Mouse (Mus musculus): ENCODE measurements at regions not wholly inside any gene's neighbourhood (a gene's known extent, or its start where the extent isn't known, plus 50 kb on each side); places are given as distances from the start of the nearest gene placed in this dataset.
A peak's percentile ranks its signal among the peaks of the same experiment; 100 is the strongest.

GRCm38 (mm10) chr12:7670114-7670513 lies 307.3 kb upstream of the Apob start:
- DNase-seq: no peak

- peak; percentile 5 for DNase-seq
Observed at GRCm38 (mm10) chr12:7670561-7670960, 306.9 kb upstream of the Apob start.

DNA sequence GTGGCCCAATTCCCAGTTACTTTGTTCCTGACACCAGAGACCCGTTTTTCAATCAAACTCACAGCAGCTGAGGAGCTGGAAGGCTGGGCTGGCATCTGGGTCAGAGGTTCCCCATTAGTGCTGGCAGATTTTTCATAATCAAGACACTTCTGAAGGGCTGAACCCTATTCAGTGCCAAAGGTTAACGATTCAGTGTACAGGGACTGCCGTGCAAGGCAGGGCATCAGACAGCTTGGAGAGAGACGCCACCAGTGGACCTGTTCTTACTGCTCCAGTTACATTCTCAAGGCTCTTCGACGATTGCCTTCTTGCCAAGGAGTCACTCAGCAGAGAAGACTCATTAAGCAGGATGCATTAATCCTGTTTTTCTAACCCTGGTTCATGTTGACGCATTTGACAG lies 285.5 kb upstream of the Apob start:
- DNase-seq: peak; percentile 33

- DNase-seq: no peak
Observed at GRCm38 (mm10) chr12:7698324-7698944, 279.0 kb upstream of the Apob start.

DNA sequence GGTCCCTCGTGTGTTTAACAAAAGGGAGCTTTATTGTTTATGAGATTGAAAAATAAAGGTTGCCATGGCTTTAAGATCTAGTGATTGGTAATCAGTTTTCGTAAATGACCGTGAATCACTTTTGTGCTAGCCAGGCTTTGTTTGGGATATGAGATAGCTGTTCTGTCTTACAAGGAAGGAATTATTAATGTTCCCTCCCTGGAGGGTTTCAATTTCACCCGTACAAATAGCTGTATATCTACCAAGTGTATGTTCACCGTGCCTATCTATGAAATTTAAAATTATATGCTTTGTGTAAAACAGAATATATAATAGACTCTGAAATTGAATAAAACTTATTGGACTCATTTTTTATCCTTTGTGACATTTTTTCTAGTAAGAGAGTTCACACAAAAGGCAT lies 268.3 kb upstream of the Apob start:
- no peak for DNase-seq

GRCm38 (mm10) chr12:7709872-7710271 lies 267.6 kb upstream of the Apob start:
- DNase-seq: no peak

- no peak for DNase-seq
Observed at GRCm38 (mm10) chr12:7715091-7715490, 262.4 kb upstream of the Apob start.

DNA sequence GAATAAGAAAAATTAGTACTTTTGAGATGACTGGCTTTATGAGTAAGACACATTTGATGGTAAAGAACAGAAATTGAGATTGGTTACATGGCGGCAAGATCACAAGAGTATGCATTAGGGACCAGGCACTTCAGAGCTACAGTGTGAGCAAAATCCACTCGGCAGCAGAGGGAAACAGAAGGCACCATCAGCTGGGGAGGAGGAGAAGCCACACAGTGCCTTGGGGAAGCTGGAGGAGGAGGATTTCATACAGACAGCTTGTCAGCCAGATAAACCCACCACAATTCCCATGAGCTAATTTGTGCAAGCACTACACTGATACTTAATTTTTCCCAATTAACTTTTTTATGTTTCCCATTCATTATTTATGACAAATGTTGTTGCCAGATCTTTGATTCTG lies 258.9 kb upstream of the Apob start:
- DNase-seq: no peak

GRCm38 (mm10) chr12:7719080-7719479 lies 258.4 kb upstream of the Apob start:
- DNase-seq: no peak

- no peak for DNase-seq
Observed at GRCm38 (mm10) chr12:7724992-7725391, 252.5 kb upstream of the Apob start.

DNA sequence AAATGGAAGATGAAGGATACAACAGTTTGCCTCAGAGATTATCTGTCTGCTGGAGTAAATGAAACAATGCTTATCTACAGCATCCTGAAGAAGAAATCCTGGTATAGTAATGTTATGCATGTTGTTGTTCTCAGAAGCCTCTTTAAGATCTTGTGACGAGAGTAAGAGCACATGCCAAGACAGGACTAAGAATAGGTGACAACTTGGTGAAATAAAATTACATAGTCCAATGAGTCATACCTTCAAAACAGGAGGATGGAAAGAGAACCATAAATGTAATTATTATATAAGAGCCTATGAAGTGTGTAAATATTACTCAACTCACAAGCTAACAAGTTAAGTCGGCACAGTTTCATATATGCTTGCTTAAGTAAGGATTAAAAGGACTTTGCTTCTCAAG lies 239.4 kb upstream of the Apob start:
- DNase-seq: no peak

DNA sequence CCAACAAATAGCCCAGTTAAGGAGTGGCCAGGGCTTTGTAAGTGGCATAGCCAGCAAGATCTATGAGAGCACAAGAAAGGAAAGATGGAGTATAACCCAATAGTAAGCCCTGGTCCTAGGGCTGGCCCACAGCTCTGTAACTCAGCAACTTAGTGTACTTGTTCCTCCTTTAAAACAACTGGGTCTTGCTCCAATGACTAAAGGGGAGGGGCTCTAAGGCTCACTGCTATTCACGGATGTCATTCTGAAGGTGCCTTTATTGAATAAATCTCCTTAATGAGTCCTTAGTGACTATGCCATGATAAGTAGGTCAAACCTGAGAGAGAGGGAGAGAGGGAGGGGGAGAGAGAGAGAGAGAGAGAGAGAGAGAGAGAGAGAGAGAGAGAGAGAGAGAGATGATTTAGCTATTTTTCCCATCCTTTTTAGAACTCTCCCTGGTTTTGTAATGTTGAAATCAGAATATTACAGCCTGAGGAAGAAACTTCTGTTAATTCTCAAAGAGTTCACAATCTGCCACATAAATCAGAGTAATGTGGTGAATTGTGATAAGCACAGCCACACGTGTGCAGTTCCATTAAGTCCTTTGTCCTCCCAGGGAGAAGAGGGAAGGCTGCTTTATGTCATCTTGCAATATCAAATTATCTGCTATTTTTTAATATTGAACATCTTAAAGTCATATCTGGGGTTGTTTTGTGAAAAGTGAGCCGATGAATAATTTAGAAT lies 238.7 kb upstream of the Apob start:
- DNase-seq: no peak

GRCm38 (mm10) chr12:7739352-7739994 lies 238.0 kb upstream of the Apob start:
- DNase-seq: no peak

DNA sequence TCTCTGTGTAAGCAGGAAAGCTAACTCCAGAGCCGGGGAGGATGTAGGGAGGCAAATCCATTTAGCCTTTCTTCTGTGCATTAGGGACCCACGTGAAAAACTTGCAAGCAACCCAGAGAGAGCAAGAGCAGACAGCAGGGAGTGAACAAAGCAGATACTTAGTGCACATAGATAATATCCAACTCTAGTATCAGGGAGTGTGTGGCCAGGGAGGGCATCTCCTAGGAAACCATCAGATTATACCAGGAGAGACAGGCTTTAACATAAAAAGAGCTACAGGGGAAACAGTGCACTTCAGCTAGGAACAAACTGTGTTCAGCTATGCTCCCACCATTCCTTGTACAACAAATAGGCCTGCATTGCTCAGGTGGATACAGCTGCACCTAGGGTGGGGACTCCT lies 230.7 kb upstream of the Apob start:
- no peak for DNase-seq

DNA sequence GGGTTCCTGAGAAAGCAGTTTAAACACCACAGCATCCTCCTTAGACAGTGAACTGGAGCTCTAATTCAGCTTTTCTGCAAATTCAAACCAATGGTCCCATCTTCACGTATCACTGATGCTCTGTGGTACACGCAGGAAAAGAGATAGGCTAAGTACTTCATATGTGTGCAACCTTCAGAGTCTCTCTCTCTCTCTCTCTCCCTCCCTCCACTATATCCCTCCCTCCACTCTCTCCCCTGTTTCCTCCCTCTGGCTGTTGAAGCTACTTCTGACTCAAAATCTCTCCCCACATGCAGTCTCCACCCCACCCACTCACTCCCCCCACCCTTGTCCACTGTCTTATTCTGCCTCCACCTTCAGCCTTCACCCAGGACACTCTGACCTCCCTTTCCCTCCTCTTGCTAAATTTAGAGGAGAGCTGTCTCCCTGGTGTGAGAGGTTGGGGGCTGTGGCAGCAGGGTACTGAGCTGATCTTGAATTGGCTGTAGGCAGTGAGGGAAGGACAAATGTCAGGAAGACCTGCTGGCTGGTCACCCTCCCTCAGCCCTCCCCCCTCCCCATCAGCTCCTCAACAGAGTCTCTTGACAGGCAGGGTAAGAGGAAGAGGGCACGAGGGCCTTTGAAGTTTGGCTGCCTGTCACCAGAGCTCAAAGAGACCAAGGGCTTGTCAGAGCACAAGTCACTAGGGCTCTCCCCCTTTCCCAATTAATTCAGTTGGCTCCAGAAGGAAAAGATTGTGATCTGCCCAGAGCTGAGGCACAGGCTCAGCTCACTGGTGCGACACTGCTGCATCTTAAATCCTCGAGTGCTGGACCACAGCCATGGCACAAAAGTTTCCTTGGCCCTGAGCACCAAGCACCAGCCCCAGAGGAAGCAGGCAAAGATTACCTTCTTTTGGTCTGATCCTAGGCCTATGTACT lies 227.9 kb upstream of the Apob start:
- peak; percentile 25 for DNase-seq

DNA sequence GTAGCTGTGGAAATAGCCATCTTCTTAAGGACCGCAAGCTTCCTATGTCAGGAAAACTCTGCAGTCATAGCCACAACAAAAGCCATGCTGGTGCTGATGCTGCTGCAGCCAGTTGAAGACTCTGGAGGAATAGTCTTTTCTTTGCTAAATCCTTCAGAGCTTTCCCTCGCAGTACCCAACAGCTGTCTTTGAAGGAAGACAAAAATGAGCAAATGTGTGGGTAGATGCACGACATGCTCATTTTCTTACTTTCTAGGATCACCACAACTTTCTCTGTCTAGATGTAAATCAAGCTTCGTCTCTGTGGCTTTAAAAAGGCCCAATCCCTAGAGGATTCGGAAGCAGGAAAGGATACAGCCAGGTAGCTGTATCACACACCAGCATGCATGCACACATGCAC lies 222.6 kb upstream of the Apob start:
- DNase-seq: no peak

DNA sequence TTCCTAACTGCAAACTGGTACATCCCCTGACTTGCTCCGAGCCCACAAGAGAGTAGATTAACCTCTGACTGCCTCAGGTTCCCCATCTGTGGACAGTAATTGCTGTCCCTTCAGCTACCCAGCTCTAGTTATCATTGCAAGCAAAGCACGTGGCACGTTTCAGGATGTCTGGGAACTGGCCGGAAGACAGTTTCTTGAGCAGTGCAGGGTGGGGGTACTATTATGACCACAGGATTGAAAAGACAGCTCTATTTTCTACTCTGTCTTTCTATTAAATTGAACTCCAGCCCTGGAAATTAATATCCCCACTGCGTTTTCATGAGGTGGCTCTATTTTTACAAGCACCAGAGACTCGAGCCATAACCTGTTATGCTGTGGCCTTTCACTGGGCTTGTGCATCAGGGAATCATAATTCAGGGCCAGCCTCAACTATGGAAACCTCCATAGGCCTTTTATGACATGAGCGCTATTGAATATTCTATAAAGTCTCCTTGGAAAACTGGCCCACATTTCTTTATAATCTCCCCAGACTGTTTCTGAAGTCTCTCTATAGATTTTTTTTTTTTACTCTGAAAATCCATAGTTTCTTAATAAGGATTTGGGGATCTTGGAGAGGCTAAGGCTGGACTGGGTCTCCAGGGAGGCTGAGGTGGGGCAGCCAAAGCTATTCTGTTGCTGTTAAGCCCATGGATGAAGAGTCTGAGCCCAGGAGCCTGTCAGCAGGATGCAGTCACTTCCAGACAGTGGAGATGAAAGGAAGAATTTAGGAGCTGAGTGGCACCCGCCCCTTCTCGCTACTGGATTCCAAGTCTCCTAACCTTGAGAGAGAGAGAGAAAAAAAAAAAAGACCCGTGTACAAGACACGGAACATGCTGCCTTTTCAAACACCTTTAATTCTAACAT lies 212.4 kb upstream of the Apob start:
- no peak for DNase-seq

DNA sequence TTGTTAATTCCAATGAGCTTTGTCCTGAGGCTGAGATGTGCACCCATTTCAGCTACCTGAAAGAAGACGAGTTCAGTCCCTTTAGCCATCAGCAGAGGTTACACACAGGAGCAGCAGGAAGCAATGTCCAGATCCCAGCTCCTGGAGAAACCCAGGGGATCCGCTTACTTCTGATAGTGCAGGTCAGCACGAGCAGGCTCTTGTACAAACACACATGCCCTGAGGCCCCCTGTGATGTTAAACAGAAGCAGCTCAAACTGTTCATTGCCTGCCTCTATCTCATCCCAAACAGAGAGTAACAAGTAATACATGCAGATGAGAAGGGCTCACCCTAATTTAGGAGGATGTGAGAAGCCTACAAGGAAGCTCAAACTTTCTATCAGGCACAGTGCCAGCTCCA lies 203.3 kb upstream of the Apob start:
- DNase-seq: no peak

GRCm38 (mm10) chr12:7776335-7776734 lies 201.1 kb upstream of the Apob start:
- DNase-seq: peak; percentile 26

- peak; percentile 85 for DNase-seq
Observed at GRCm38 (mm10) chr12:7777220-7778055, 200.0 kb upstream of the Apob start.

- DNase-seq: peak; percentile 37
Observed at GRCm38 (mm10) chr12:7778056-7778440, 199.4 kb upstream of the Apob start.

Measured in embryo, embryonic 11 days (tissue).